Mouse (Mus musculus): ENCODE data around the gene Ccdc62. TPM values are rescaled to one million over a fixed set of nuclear protein-coding genes. Genes with fewer than 3 reads are reported as not detected.
A peak's percentile ranks its signal among the peaks of the same experiment; 100 is the strongest.

Gene Ccdc62
- total RNA-seq, 2 experiments from 2014 or later = 2.2 TPM

DNA sequence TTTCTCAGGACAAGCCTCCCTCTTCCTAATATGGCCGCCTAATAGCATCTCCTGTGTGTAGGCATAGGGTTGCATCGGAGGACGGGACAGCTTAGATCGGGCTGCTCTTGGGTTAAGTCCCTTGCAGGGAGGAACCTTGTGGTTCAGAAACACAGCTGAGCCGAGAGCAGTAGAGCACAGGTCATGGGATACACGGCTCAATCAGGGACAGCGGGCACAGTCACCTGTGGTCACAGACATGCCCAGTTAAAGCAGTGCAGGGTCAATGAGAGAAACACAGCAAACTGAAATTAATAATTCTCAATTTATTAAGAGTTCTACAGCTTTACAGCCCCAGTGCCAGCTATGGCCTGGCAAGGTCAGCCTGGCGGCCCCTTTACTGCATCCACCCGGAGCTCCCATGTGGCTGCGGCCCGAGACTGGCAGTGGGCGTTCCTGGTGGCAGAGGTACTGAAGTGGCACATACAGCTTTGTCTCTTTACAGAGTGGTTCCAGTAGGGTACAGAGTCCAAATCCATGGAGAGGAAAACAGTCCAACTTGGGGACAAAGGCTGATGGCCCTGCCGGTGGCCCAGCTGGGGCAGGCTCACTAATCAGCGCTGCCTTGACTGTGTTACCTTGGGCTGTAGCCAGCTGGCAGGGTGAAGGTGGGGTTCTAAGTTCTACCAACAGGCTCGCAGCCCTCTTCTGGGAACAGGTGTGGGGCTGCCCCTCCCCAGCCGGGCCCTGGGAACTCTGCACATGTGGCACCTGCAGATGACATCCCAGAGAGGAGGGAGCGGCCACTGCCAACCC is 74.1 kb downstream of the Ccdc62 start:
- DNase-seq = no peak

DNA sequence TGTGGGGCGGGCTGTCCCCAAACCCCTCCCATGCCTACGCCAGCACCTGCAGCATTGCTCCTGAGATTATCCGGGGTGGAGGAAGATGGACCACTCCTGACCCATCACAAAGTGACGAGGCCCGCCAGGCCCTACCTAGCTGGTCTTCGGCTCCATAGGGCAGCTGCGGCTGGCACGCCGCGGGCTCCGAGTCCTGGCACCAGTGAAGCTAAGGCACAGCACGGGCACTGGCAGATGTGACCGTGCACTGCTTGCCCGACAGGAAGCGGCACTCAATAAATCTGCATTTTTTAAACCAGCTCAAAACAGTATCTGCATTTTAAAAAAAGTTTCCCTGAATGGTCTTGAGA is 74.6 kb downstream of the Ccdc62 start:
- DNase-seq = no peak

DNA sequence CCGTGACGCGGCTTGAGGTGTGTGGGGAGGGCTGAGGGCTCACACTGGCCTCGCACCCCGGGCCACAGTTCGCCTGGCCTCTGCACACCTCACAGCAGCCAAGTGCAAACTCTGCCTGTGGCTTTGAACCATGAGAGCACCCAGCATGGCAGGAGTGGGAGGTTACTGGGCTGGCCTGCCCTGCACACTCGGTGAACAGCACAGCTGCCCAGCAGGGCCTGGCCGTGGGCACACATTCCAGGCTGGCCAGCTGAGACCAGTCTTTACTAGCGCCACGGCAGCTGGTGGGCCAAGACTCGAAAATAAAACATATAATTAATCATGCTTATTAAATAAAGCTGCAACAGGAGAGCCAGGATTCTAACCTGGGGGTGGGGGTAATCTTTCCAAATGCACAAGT is 75.1 kb downstream of the Ccdc62 start:
- DNase-seq = no peak

DNA sequence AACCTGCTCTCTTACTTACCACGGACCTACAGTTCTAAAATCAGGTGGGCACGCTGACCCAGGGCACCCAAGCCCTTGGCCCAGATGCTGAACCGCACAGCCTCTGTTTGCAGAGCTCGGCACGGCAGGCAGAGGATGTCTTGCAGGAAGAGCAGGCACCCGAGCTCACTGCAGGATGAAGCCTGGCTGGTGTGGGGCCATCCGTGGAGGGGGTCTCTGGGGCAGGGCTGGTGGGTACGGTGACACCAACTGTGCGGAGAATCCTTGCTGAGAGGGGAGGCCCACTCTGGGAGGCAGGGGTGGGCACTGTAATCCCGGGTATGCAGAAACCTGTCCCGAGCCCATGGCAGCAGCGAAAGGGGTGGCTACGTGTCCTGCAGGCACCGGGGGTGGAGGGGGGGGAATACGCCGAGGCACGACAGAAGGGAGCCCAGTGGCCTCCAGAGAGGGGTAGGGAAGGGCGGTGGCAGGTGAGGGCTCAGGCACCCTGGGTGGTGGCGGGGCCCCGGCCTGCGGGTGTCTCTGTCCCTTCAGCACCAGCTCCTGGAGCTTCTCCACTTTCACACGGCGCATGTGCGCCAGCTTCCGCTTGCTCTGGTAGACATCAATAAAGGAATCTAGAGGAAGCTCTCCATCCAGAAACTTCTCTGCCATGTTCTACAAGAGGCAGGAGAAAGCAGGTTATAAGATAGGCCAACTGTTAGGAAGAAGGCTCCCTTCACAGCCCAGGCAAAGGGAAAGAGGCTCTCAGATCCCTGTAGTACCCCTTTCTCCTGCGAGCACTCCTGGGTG is 75.8 kb downstream of the Ccdc62 start:
- no peak for DNase-seq

- DNase-seq = peak; percentile 78
Measured at GRCm38 (mm10) chr5:124006891-124007491, 76.5 kb downstream of the Ccdc62 start.

- DNase-seq = no peak
Measured at GRCm38 (mm10) chr5:124010077-124010476, 79.6 kb downstream of the Ccdc62 start.

DNA sequence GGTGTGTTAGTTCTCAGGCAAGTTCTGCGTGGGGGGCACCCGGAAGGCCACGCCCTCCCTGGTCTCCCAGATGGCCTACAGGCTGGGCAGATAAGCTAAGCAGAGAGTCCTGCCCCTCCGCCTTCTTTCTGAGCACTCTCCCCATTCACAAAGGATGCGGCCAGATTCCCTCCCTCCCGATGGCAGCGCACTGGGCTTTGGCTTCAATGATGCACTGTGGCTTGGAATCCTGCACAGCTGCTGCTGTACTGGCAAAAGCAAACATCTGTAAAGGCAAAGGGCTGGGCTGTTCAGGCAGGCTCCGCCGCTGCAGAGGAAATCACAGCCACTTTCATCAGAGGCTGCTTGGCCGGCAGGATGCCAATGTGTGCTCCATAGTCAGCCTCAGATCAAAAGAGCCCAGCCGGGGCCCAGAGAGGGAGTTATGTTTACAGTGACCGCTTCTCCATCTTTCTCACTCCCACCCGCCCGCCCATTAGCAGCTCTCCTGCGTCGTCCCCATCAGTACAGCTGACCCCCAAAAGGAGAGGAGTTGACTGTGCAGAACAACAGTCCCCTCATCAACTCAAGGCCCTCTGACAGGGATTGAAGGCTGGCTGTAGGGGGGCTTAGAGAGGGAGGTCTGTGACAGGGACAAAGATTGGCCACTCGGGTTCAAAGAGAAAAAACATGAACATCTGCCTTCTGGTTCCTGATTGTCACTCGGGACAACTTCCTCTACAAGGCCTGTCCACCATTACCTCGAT is 80.6 kb downstream of the Ccdc62 start:
- DNase-seq = peak; percentile 85

DNA sequence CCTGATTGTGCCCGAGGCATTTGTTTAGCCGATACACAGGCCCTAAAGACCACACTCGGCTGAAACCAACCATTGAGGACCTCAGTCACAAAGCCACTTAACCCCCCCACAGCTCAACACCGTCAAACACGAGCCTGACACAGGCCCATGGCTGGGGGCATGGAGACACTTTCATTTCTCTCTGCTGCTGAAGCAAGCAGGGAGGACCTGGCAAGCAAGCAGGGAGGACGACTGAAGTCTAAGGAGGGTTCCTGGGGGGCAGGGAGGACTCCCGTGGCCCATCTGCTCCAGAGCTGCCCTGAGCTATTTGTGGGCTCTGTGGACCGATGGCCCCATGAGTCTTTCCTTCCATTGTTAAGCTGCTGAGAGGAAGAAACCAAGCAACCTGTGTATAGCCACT is 81.4 kb downstream of the Ccdc62 start:
- no peak for DNase-seq

DNA sequence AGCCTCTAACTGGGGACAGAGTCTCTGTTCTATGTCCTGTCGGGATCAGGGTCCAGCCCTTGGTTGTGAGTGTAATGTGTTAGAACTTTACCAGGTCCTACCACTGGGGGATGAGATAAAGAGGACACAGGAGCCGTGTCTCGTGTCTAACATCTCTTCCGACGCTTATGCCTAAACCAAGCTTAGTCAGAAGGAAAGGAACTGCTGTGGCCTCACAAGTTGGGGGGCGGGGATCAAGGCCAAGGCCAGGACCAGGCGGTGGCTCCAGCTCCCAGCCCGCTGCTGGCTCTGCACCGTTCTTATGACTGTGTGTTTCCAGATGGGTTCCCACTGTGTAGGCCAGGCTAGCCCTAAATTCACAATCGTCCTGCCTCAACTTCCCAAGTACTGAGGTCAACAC is 82.4 kb downstream of the Ccdc62 start:
- DNase-seq = no peak

- no peak for DNase-seq
Measured at GRCm38 (mm10) chr5:124013747-124014146, 83.3 kb downstream of the Ccdc62 start.

GRCm38 (mm10) chr5:124014180-124014579 is 83.7 kb downstream of the Ccdc62 start:
- no peak for DNase-seq

DNA sequence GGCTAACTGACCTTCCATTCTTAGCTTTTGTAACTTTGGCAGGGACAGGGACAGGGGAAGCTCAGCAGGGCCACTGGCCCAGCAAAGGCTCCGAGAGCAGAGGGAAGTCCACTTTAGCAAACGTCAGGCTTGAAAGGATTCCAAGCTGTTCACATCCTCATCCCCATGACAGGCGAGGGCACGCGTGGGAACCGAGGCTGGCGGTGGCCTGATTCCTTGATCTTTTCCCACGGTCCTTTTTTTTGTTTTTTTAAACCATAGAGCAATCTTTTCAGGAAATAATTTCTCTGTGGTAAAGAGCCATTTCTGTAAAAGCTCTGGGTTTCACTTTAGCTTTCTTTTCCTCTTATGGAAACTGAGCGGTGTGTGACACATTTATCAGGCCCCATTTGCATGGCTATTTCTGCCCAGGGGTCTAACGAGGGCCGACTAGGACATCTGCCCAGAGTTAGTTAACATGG is 84.3 kb downstream of the Ccdc62 start:
- DNase-seq = peak; percentile 64

- no peak for DNase-seq
Measured at GRCm38 (mm10) chr5:124015727-124016126, 85.2 kb downstream of the Ccdc62 start.

DNA sequence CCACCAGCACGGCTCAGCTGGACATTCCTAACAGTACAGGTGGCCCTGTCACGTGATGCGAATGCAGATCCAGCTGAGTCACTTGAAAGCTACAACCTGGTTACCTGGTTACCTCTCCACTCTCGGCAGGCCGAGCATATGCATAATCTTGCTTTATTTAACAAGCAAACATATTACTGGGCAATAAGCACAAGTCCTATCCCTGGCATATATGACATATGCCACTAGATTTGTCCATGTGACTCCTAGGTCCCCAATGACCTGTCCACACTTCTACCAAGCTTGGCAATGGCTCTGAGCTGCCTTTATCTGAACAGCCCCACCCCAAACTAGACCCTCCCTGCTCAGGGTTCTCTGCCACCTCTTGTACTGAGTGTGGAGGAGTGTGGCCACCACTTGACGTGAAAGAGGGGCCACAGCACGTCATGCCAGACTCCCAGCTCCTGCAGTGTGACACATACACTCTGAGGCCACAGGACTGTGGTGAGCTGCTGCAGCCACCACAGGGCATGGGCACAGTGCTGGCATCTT is 85.9 kb downstream of the Ccdc62 start:
- no peak for DNase-seq

- no peak for DNase-seq
Measured at GRCm38 (mm10) chr5:124017941-124018340, 87.5 kb downstream of the Ccdc62 start.

- DNase-seq = no peak
Measured at GRCm38 (mm10) chr5:124018651-124019050, 88.2 kb downstream of the Ccdc62 start.

Small RNA genes lying within 50 kb of the gene (microRNA-seq; reads per million reads assigned to microRNA genes)
- gene Mir7032 = 0.35 to 2.2 reads per million in 2 experiments

Other genes starting within 250 kb of the Ccdc62 start
- 100 to 1,000 TPM; 108 to 117 TPM for gene Clip1, start 246.1 kb upstream of the Ccdc62 start, total RNA-seq (2021)
- 10 to 100 TPM; 53.1 to 57.6 TPM for gene Zcchc8, start 209.6 kb upstream of the Ccdc62 start, total RNA-seq (2021)
- gene Rsrc2, start 181.3 kb upstream of the Ccdc62 start, total RNA-seq (2021) = 10 to 100 TPM; 56.1 to 58.7 TPM
- 10 to 100 TPM; 26.0 to 29.4 TPM for gene Kntc1, start 181.0 kb upstream of the Ccdc62 start, total RNA-seq (2021)
- gene Hcar2, start 65.2 kb upstream of the Ccdc62 start, total RNA-seq (2021) = not detected
- gene Hcar1, start 50.7 kb upstream of the Ccdc62 start, total RNA-seq (2021) = under 1 TPM; 0.38 to 0.41 TPM
- gene Denr, start 23.5 kb upstream of the Ccdc62 start, total RNA-seq (2021) = 10 to 100 TPM; 56.7 to 61.4 TPM
- gene Gm43518, start 3.3 kb upstream of the Ccdc62 start, total RNA-seq (2021) = under 1 TPM in 1 of 2 experiments, not detected in 1; 0.62 TPM
- 10 to 100 TPM; 29.6 to 42.2 TPM for gene Hip1r, start 42.9 kb downstream of the Ccdc62 start, total RNA-seq (2021)
- gene Vps37b, start 101.6 kb downstream of the Ccdc62 start, total RNA-seq (2021) = 10 to 100 TPM; 42.3 to 49.1 TPM
- gene Abcb9, start 165.1 kb downstream of the Ccdc62 start, total RNA-seq (2021) = 1 to 10 TPM; 4.9 to 5.5 TPM
- 10 to 100 TPM; 10.2 to 11.9 TPM for gene Ogfod2, start 181.6 kb downstream of the Ccdc62 start, total RNA-seq (2021)
- gene Arl6ip4, start 185.4 kb downstream of the Ccdc62 start, total RNA-seq (2021) = 10 to 100 TPM; 55.1 to 68.4 TPM

Measured in heart, postnatal 4 days (tissue).